Mouse (Mus musculus) heart, postnatal 0 days (tissue): ENCODE measurements at regions not wholly inside any gene's neighbourhood (a gene's known extent, or its start where the extent isn't known, plus 50 kb on each side); places are given as distances from the start of the nearest gene placed in this dataset.

Source experiments
- CTCF ChIP-seq: IDR thresholded peaks from 2 replicates; pipeline ENCODE4 v1.5.1; 2016; ENCODE audit warnings: antibody characterized with exemption, control low read depth, low read depth
- EP300 ChIP-seq: IDR thresholded peaks from 2 replicates; pipeline ENCODE4 v1.6.1; 2016; ENCODE audit warnings: antibody characterized with exemption, low read depth

DNA sequence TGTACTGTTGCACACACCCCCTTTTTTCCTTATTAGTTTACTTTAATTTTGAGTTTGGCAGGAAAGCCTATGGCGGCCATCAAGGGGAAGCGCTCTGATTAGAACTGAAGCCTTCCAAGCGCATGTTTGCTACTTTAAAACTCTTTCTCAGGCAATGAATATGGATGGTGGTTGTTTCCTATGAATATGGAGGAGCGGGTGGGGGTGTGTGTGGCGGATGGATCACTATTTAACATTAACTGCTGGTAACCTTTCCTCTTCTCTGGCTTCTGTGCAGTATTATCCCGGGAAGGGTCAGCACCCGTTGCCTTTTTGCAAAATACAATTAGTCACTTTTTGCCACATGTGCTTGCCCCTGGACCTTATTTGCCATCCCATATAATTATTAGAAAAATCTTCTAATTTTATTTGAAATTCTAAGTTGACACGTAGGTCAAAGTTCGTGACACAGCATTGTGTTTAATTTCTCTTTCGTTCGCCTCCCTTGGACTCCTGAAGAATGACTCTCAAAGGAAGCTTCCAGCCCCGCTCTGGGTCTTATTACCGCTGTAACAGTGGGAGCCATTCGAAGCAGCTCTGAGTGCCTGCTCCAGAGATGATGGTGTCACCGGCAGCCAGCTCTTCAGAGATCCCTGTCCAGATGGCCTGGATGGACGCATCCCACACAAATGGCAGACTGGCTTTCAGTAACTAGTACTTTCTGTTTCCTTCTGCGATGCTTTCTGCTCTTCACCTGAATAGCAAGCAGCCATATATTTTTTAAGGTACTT is 302.0 kb downstream of the Vrk1 start:
- TF ChIP-seq CTCF: no peak
- TF ChIP-seq EP300: no peak
